Mouse (Mus musculus) brain, embryonic 18.5 days (tissue): Measurements from ENCODE around the gene Kansl2.
A peak's percentile ranks its signal among the peaks of the same experiment; 100 is the strongest.
"Not testable (repeated sequence)": the region's sequence is repeated elsewhere in the genome, so short reads cannot be mapped to it uniquely, and the experiment has no call there.

Source experiments
- DNase-seq: peaks from one replicate; pipeline ENCODE4 v3.0.0-alpha.2; 2012; ENCODE audit warnings: low read depth, low spot score

Kansl2 gene

GRCm38 (mm10) chr15:98536828-98537510 lies 2.9 kb upstream of the Kansl2 start:
- DNase-seq: no peak

- DNase-seq: no peak
These were observed 1.9 kb upstream of the Kansl2 start for GRCm38 (mm10) chr15:98535921-98536320.

- DNase-seq: no peak
These were observed 981 bp downstream of the Kansl2 start for GRCm38 (mm10) chr15:98533035-98533531.

- no peak for DNase-seq
These were observed 1.8 kb downstream of the Kansl2 start for GRCm38 (mm10) chr15:98532281-98532680.

- DNase-seq: no peak
These were observed 5.9 kb downstream of the Kansl2 start for GRCm38 (mm10) chr15:98528066-98528563.

GRCm38 (mm10) chr15:98527056-98527771 lies 6.8 kb downstream of the Kansl2 start:
- no peak for DNase-seq

GRCm38 (mm10) chr15:98526057-98526456 lies 8.0 kb downstream of the Kansl2 start:
- DNase-seq: no peak

GRCm38 (mm10) chr15:98521245-98521644 lies 12.8 kb downstream of the Kansl2 start:
- no peak for DNase-seq

GRCm38 (mm10) chr15:98517380-98518355 lies 16.4 kb downstream of the Kansl2 start:
- no peak for DNase-seq

- DNase-seq: not testable (repeated sequence)
These were observed 19.2 kb downstream of the Kansl2 start for GRCm38 (mm10) chr15:98514845-98515244.

- DNase-seq: no peak
These were observed 19.9 kb downstream of the Kansl2 start for GRCm38 (mm10) chr15:98514146-98514545.

- not testable (repeated sequence) for DNase-seq
These were observed 20.4 kb downstream of the Kansl2 start for GRCm38 (mm10) chr15:98513676-98514075.

- no peak for DNase-seq
These were observed 21.2 kb downstream of the Kansl2 start for GRCm38 (mm10) chr15:98512799-98513321.

GRCm38 (mm10) chr15:98512232-98512631 lies 21.8 kb downstream of the Kansl2 start:
- DNase-seq: no peak

GRCm38 (mm10) chr15:98511386-98511928 lies 22.6 kb downstream of the Kansl2 start:
- DNase-seq: no peak

- DNase-seq: peak; percentile 14
These were observed 23.4 kb downstream of the Kansl2 start for GRCm38 (mm10) chr15:98510438-98511385.

GRCm38 (mm10) chr15:98509387-98509786 lies 24.7 kb downstream of the Kansl2 start:
- DNase-seq: no peak

- no peak for DNase-seq
These were observed 26.7 kb downstream of the Kansl2 start for GRCm38 (mm10) chr15:98507321-98507720.

- no peak for DNase-seq
These were observed 27.7 kb downstream of the Kansl2 start for GRCm38 (mm10) chr15:98506253-98506957.
